Mouse (Mus musculus) limb, embryonic 10.5 days (tissue): ENCODE results near the gene Tirap. TPM values are rescaled to one million over a fixed set of nuclear protein-coding genes. Genes with fewer than 3 reads are reported as not detected.

Experiments used
- DNase-seq: peaks from one replicate; pipeline ENCODE4 v3.0.0-alpha.2; 2017; ENCODE audit warnings: low spot score
- H3K27ac ChIP-seq: fragments of 300-500 bp; sonication (generic); 2 replicates; pipeline ENCODE4 v1.5.1; 2016; ENCODE audit warnings: mild to moderate bottlenecking
- H3K27me3 ChIP-seq: fragments of 300-500 bp; sonication (generic); 2 replicates; pipeline ENCODE4 v1.6.1; 2016; ENCODE audit warnings: low read depth, mild to moderate bottlenecking; ENCODE audit not compliant: poor library complexity, severe bottlenecking
- H3K36me3 ChIP-seq: fragments of 300-500 bp; sonication (generic); 2 replicates; pipeline ENCODE4 v1.6.1; 2016; ENCODE audit warnings: mild to moderate bottlenecking, moderate library complexity
- H3K4me1 ChIP-seq: fragments of 300-500 bp; sonication (generic); 2 replicates; pipeline ENCODE4 v1.6.1; 2016
- H3K4me3 ChIP-seq: fragments of 300-500 bp; sonication (generic); 2 replicates; pipeline ENCODE4 v1.5.1; 2016; ENCODE audit warnings: mild to moderate bottlenecking, moderate library complexity
- H3K9me3 ChIP-seq: fragments of 300-500 bp; sonication (generic); replicated peaks from 2 replicates; pipeline ENCODE4 v1.6.1; 2016; ENCODE audit warnings: mild to moderate bottlenecking
- WGBS: fragments of 180-500 bp; shearing (Covaris S2); methylation state at CpG from one replicate; pipeline ENCODE4 v1.1.7; 2016; 5-methylcytosine and 5-hydroxymethylcytosine counted together
- polyA plus RNA-seq: library from polyadenylated mRNA; unstranded; fragments of >200 nt; fragmentation: Nextera tagmentation; extraction: Ambion mirVana; gene quantifications from 2 replicates; pipeline ENCODE4 v1.2.1, GENCODE M21; 2016

Tirap gene
- polyA plus RNA-seq: 20.0 and 22.1 TPM in 2 replicates

GRCm38 (mm10) chr9:35199772-35200471 lies at the start of gene Tirap, which contains the start of gene Srpr:
Gene Tirap, minus strand, starts transcription at chr9:35200291.
Gene Srpr, plus strand, starts transcription at chr9:35200175.
- no peaks in the 10 kb centered on the region for H3K9me3 ChIP-seq
- peak; percentile 98 for DNase-seq
- 2% methylated on average over 44 of the region's 44 CpGs for WGBS

GRCm38 (mm10) chr9:35249476-35249875 lies 49.4 kb upstream of the Tirap start:
- Histone ChIP-seq H3K4me1 (no peaks in the 10 kb centered on the region), H3K27ac (no peak overlapping the region), H3K9me3 (no peaks in the 10 kb centered on the region), H3K27me3 (no peaks in the 10 kb centered on the region), H3K36me3 (peaks cover 6% of the 10 kb centered on the region; the same call in 1 of the 2 replicates), H3K4me3 (no peak overlapping the region)
- DNase-seq: no peak

More at GRCm38 (mm10) chr9:35199772-35200471, at the start of gene Tirap, which contains the start of gene Srpr:
- Histone ChIP-seq H3K4me1 (peaks cover 23% of the 10 kb centered on the region), H3K27me3 (no peaks in the 10 kb centered on the region), H3K36me3 (peaks cover 12% of the 10 kb centered on the region), H3K27ac (peak within 1 kb of the TSS; percentile 90), H3K4me3 (peak within 1 kb of the TSS; percentile 81)

GRCm38 (mm10) chr9:35247405-35247804 lies 47.3 kb upstream of the Tirap start:
- Histone ChIP-seq H3K9me3 (no peaks in the 10 kb centered on the region), H3K27me3 (no peaks in the 10 kb centered on the region), H3K4me1 (no peaks in the 10 kb centered on the region), H3K4me3 (no peak overlapping the region), H3K27ac (no peak overlapping the region), H3K36me3 (peaks cover 11% of the 10 kb centered on the region; the same call in 1 of the 2 replicates)
- DNase-seq: no peak
- WGBS: 95% methylated on average over 2 of the region's 2 CpGs

DNA sequence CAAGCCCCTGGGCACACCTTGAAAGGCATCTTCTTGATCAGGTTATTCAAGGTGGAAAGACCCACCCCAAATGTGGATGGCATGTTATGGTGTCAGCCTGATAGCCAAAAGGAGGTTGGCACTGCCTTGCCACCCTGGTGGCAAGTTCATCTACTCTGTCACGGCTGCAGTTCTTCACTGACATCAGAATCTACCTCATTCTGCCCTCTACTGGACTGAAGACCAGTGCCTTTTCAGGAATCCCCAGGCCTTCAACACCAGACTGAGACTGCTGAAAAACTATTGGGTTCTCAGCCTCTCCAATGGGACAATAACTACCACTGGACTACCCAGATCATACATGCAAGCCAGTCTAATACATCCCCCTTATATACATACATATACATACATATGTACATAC lies 39.6 kb upstream of the Tirap start:
- DNase-seq: no peak
- no peak overlapping the region for H3K4me3 ChIP-seq
- no peaks in the 10 kb centered on the region for H3K4me1 ChIP-seq
- H3K9me3 ChIP-seq: no peaks in the 10 kb centered on the region
- H3K36me3 ChIP-seq: peaks cover 13% of the 10 kb centered on the region; the same call in 1 of the 2 replicates
- H3K27ac ChIP-seq: no peak overlapping the region
- WGBS: 83% methylated on average over 1 of the region's 1 CpGs
- H3K27me3 ChIP-seq: no peaks in the 10 kb centered on the region

DNA sequence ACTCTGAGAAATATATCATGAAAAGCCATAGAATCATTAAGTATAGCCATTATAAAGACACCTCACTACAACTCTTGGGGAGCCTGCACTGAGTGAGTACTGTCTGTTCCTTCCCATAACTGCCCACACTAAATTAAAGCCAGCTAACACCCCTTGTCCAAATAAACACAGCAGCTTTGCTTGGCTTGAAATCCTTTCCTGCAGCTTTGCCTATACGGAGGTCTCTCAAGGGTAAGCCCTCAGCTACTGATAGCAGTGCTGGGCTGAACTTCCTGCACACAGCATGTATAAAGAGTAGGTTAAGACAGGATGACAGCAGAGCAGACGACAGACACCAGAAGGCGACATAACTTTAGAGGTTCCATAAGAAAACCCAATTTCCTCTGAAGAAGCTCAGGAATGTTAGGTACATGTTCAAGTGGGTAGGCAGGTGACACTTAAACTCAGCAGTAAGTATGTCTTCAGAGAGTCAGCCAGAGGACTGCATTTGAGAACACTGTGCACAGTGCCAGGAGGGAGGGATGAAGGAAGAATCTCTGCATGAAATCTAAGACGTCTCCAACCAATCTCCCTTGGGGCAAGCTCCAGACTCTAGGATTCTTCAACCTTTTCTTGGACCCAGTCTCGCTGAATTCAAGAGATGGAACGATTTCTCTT lies 39.0 kb upstream of the Tirap start:
- no peak overlapping the region for H3K27ac ChIP-seq
- no peak for DNase-seq

GRCm38 (mm10) chr9:35238371-35238770 lies 38.3 kb upstream of the Tirap start:
- H3K36me3 ChIP-seq: peaks cover 22% of the 10 kb centered on the region
- no peak overlapping the region for H3K4me3 ChIP-seq
- no peak for DNase-seq
- 97% methylated on average over 1 of the region's 1 CpGs for WGBS
- no peaks in the 10 kb centered on the region for H3K4me1 ChIP-seq
- no peak overlapping the region for H3K27ac ChIP-seq
- H3K9me3 ChIP-seq: no peaks in the 10 kb centered on the region
- no peaks in the 10 kb centered on the region for H3K27me3 ChIP-seq

More for the DNA sequence above, 39.0 kb upstream of the Tirap start:
- peaks cover 18% of the 10 kb centered on the region for H3K36me3 ChIP-seq
- no peaks in the 10 kb centered on the region for H3K27me3 ChIP-seq
- H3K4me3 ChIP-seq: no peak overlapping the region
- no peaks in the 10 kb centered on the region for H3K4me1 ChIP-seq
- H3K9me3 ChIP-seq: no peaks in the 10 kb centered on the region
- WGBS: 78% methylated on average over 6 of the region's 6 CpGs

DNA sequence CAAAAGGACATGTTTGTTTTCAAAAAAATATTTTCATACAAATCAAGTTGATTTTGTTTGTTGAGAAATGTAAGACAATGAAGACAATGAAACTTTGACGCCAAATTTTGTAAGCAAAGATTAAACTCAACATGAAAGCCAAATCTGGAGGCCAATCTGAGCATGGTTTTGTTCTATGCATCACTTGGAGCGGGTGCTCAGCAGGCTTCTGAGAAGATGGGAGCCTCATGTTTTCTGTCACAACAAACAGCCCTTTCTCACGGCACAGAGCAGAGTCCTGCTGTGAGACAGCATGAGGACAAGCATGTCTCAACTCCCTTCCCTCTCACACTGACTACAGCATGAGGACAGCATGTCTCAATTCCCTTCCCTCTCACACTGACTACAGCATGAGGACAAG lies 35.9 kb upstream of the Tirap start:
- DNase-seq: no peak
- no peak overlapping the region for H3K27ac ChIP-seq
- 64% methylated on average over 3 of the region's 3 CpGs for WGBS
- no peak overlapping the region for H3K4me3 ChIP-seq
- H3K4me1 ChIP-seq: no peaks in the 10 kb centered on the region
- H3K27me3 ChIP-seq: no peaks in the 10 kb centered on the region
- H3K9me3 ChIP-seq: no peaks in the 10 kb centered on the region
- H3K36me3 ChIP-seq: peaks cover 39% of the 10 kb centered on the region

DNA sequence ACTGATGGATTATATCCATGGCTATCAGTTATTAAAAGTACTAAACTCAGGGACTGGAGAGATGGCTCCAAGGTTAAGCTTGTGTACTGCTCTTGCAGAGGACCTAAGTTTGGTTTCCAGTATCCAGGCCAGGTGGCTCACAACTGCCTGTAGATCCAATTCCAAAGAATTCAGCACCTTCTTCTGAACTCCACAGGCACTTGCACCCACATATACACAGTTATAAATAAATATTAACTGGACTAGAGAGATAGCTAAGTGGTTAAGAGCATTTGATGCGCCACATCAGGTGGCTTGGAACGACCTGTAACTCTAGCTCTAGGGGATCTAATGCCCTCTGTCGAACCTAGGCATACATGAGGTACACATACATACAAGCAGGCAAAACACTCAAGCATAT lies 28.6 kb upstream of the Tirap start:
- no peaks in the 10 kb centered on the region for H3K9me3 ChIP-seq
- no peak for DNase-seq
- peaks cover 51% of the 10 kb centered on the region for H3K36me3 ChIP-seq
- H3K4me3 ChIP-seq: no peak overlapping the region
- no peak overlapping the region for H3K27ac ChIP-seq
- WGBS: 91% methylated on average over 3 of the region's 3 CpGs
- H3K27me3 ChIP-seq: no peaks in the 10 kb centered on the region
- no peaks in the 10 kb centered on the region for H3K4me1 ChIP-seq

DNA sequence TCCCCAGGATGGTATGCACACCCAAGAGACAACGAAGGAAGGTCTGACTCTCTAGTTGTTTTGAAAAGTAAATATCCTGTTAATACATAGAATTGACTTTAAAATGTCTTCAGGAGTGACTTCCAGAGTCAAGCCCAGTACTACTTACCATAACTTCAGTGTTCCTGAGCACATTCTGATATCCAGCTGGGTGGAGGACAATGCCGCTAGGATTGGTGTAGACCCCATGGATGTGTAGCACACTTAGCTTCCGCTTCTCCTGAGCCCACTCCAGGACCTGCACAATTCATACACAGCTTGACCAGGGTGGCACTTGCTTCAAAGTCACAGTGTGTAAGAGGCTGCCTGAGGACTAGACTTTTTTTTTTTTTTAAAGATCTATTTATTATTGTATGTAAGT lies 23.4 kb upstream of the Tirap start:
- Histone ChIP-seq H3K27ac (no peak overlapping the region), H3K27me3 (no peaks in the 10 kb centered on the region), H3K9me3 (no peaks in the 10 kb centered on the region), H3K36me3 (peaks cover 80% of the 10 kb centered on the region), H3K4me1 (no peaks in the 10 kb centered on the region), H3K4me3 (no peak overlapping the region)
- DNase-seq: no peak
- WGBS: 98% methylated on average over 3 of the region's 3 CpGs

DNA sequence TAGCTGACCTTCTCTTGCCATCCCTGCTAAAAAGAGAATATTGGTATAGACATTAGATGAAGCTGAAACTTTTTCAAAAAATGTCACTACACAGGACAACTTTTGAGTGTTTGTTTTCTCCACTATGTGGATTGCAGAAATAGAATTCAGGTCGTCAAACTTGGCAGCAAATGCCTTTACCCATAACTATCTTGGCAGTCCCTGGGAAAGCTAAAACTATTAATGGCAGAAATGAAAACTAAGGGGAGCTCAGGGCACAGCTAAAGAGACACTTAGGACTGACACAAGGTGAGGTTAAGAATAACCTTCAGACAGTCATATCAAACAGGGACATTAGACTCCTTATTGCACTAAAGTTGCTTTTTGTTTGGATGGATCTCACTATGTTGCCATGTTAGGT lies 17.9 kb upstream of the Tirap start:
- no peak overlapping the region for H3K27ac ChIP-seq
- peaks cover 98% of the 10 kb centered on the region for H3K36me3 ChIP-seq
- H3K4me3 ChIP-seq: no peak overlapping the region
- H3K9me3 ChIP-seq: no peaks in the 10 kb centered on the region
- DNase-seq: no peak
- no peaks in the 10 kb centered on the region for H3K4me1 ChIP-seq
- 91% methylated on average over 1 of the region's 1 CpGs for WGBS
- H3K27me3 ChIP-seq: no peaks in the 10 kb centered on the region

GRCm38 (mm10) chr9:35211573-35212511 lies 11.8 kb upstream of the Tirap start:
- 38% methylated on average over 26 of the region's 26 CpGs for WGBS
- Histone ChIP-seq H3K4me1 (peaks cover 17% of the 10 kb centered on the region), H3K9me3 (no peaks in the 10 kb centered on the region), H3K4me3 (peak overlapping the region; percentile 82), H3K27me3 (no peaks in the 10 kb centered on the region), H3K27ac (peak overlapping the region; percentile 88), H3K36me3 (peaks cover 72% of the 10 kb centered on the region)
- DNase-seq: no peak

- Histone ChIP-seq H3K4me1 (peaks cover 17% of the 10 kb centered on the region), H3K9me3 (no peaks in the 10 kb centered on the region), H3K27me3 (no peaks in the 10 kb centered on the region), H3K27ac (peak within 1 kb of the TSS; percentile 88), H3K4me3 (peak within 1 kb of the TSS; percentile 82), H3K36me3 (peaks cover 72% of the 10 kb centered on the region)
- under 1% methylated on average over 72 of the region's 72 CpGs for WGBS
- peak; percentile 99 for DNase-seq
Observed at GRCm38 (mm10) chr9:35210542-35211474, 10.7 kb upstream of the Tirap start, which contains the start of gene Foxred1. Gene Foxred1, minus strand, starts transcription at chr9:35211055.
